Mouse (Mus musculus) c-Kit-positive CD71-positive TER-119-positive erythroid progenitor cells, embryonic 14.5 days (primary cell): ENCODE measurements around the gene Gm6482.
"Not testable (repeated sequence)": the region's sequence is repeated elsewhere in the genome, so short reads cannot be mapped to it uniquely, and the experiment has no call there.

ENCODE experiments used
- DNase-seq: peaks from one replicate; pipeline ENCODE4 v3.0.0-alpha.2; 2013; ENCODE audit warnings: low spot score

The Gm6482 gene

DNA sequence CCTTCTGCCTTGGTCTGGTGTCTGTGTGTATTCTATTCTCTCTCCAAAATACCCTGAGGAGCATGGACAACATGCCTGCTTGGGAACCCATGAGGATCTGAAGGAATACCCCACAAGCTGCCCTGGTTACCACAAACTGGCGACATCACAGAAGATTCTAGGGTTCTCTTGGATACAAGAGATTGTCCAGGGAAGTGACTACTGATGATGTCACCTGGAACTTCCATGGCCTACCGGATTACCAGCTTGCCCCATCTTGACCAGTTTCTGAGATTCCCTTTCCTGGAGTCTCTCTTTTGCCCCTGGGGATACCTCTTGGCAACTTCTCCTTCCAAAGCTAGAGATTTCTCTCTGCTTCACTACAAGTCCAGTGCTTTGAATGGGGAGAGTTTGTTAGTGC, at the start of gene Gm6482:
Gene Gm6482 (minus strand): TSS at position 101 of the 400 bp plus-strand sequence.
- not testable (repeated sequence) for DNase-seq

DNA sequence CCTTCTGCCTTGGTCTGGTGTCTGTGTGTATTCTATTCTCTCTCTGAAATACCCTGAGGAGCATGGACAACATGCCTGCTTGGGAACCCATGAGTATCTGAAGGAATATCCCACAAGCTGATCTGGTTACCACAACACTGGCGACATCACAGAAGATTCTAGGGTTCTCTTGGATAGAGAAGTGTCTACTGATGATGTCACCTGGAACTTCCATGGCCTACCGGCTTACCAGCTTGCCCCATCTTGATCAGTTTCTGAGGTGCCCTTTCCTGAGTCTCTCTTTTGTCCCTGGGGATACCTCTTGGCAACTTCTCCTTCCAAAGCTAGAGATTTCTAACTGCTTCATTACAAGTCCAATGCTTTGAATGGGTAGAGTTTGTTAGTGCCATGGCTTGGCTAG, 45.3 kb upstream of the Gm6482 start, which contains the start of gene Gm7954:
Gene Gm7954 (minus strand): TSS at position 101 of the 400 bp plus-strand sequence.
- DNase-seq: not testable (repeated sequence)

DNA sequence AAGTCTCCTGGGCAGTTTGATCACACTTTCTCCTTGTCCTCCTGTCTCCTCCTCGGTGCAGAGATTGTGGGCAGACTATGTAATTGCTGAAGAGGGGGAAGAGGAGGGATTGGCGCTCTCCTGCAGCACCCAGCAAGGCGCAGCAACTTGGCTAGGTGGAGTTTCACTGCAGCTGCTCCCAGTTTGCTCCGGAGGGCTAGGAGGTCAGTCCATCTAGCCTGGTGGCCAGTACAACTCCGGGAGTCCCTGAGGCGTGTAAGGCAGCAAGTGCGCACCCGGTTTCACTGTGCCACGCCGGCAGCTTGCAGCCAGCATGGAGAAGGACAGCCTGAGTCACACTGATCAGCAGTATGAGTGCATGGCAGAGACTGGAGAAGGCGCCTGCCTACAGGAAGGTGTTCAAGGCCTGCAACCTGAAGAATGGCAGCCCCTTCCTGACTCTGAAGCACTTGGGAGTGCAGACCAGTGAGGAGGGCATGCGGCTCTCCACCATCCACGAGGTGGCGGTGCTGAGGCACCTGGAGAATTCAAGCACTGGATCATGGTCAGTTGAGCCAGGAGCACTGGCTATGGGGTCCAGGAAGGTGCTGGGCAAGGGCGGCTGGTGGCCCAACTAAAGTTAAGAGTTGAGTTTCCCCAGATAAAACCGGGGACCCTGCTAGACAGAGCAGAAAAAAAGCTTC, 17.5 kb upstream of the Gm6482 start:
- DNase-seq: not testable (repeated sequence)

DNA sequence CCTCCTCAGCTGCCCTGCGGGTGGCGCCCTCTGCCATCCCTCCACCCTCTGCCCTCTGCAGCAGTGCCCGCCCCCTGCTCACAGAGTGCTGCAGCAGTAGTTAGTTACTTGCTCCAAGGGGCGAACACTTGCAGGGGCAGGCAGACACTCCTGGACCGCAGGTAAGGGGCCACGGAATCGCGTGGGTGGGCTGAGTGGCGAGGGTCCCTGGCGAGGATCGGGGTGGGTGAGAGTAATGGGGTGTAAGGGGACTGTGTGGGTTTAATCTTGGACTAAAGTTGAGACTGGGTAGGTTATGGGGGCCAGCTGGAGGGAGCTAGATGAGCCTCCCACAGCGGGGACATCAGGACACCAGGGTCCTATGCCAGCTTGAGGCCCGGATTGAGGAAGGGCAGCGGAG, 16.6 kb upstream of the Gm6482 start:
- not testable (repeated sequence) for DNase-seq

DNA sequence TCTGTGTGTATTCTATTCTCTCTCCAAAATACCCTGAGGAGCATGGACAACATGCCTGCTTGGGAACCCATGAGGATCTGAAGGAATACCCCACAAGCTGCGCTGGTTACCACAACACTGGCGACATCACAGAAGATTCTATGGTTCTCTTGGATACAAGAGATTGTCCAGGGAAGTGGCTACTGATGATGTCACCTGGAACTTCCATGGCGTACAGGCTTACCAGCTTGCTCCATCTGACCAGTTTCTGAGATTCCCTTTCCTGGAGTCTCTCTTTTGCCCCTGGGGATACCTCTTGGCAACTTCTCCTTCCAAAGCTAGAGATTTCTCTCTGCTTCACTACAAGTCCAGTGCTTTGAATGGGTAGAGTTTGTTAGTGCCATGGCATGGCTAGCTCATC, 21.8 kb downstream of the Gm6482 start, which contains the start of gene Gm7945:
Gene Gm7945 (minus strand): TSS at position 101 of the 400 bp plus-strand sequence.
- DNase-seq: not testable (repeated sequence)
